Mouse (Mus musculus) MEL (cell line): ENCODE measurements at regions not wholly inside any gene's neighbourhood (a gene's known extent, or its start where the extent isn't known, plus 50 kb on each side); places are given as distances from the start of the nearest gene placed in this dataset.

ENCODE experiments used
- DNase-seq: peaks from one replicate; pipeline ENCODE4 v3.0.0; 2011; ENCODE audit warnings: low read depth, low spot score
- H3K27ac ChIP-seq: 2 replicates; pipeline ENCODE4 v1.5.1; 2012; ENCODE audit warnings: low read depth, mild to moderate bottlenecking, control low read depth, low read length, moderate library complexity; ENCODE audit not compliant: control insufficient read depth
- H3K27me3 ChIP-seq, 2 experiments: fragments of 150-350 bp in 1 of 2; sonication (generic) in 1 of 2; 2 replicates each; pipeline ENCODE4 v1.6.1; 2012; ENCODE audit warnings: low read length in 2 of 2, mild to moderate bottlenecking in 2 of 2, improper control_type of control experiment in 1 of 2, moderate library complexity in 1 of 2; ENCODE audit not compliant: insufficient read depth in 2 of 2, control insufficient read depth in 1 of 2
- H3K36me3 ChIP-seq, 2 experiments: 2 replicates each; pipeline ENCODE4 v1.6.1; 2012 to 2014; ENCODE audit warnings: low read length in 2 of 2, improper control_type of control experiment in 1 of 2, inconsistent platforms in 1 of 2, mild to moderate bottlenecking in 1 of 2; ENCODE audit not compliant: insufficient read depth in 2 of 2, control insufficient read depth in 1 of 2
- H3K4me1 ChIP-seq, 2 experiments: fragments of 150-350 bp in 1 of 2; sonication (generic) in 1 of 2; 2 replicates each; pipeline ENCODE4 v1.6.1; 2012; ENCODE audit warnings: low read length in 2 of 2, improper control_type of control experiment in 1 of 2, mild to moderate bottlenecking in 1 of 2; ENCODE audit not compliant: insufficient read depth in 2 of 2, control insufficient read depth in 1 of 2
- H3K4me3 ChIP-seq, 2 experiments: fragments of 150-350 bp in 1 of 2; sonication (generic) in 1 of 2; 2 replicates each; pipeline ENCODE4 v1.5.1; 2012; ENCODE audit warnings: low read depth in 2 of 2, low read length in 2 of 2, mild to moderate bottlenecking in 2 of 2, moderate library complexity in 2 of 2, control low read depth in 1 of 2, improper control_type of control experiment in 1 of 2; ENCODE audit not compliant: control insufficient read depth in 1 of 2, insufficient read depth in 1 of 2
- H3K79me2 ChIP-seq: 2 replicates; pipeline ENCODE4 v1.6.1; 2012; ENCODE audit warnings: mild to moderate bottlenecking, low read length, moderate library complexity; ENCODE audit not compliant: control insufficient read depth, poor library complexity, insufficient read depth
- H3K9ac ChIP-seq: 2 replicates; pipeline ENCODE4 v1.6.1; 2012; ENCODE audit warnings: low read depth, mild to moderate bottlenecking, control low read depth, low read length, moderate library complexity; ENCODE audit not compliant: control insufficient read depth, poor library complexity, severe bottlenecking
- H3K9me3 ChIP-seq: fragments of 150-350 bp; sonication (generic); replicated peaks from 2 replicates; pipeline ENCODE4 v1.6.1; 2012; ENCODE audit warnings: mild to moderate bottlenecking, low read length, improper control_type of control experiment, moderate library complexity; ENCODE audit not compliant: insufficient read depth
- BHLHE40 ChIP-seq: IDR thresholded peaks from 2 replicates; pipeline ENCODE4 v1.6.1; 2012; ENCODE audit warnings: low read depth, mild to moderate bottlenecking, inconsistent platforms, low read length, improper control_type of control experiment, borderline replicate concordance
- CHD1 ChIP-seq: IDR thresholded peaks from 2 replicates; pipeline ENCODE4 v1.6.1; 2012; ENCODE audit warnings: low read depth, mild to moderate bottlenecking, inconsistent platforms, low read length, improper control_type of control experiment
- CHD2 ChIP-seq: IDR thresholded peaks from 2 replicates; pipeline ENCODE4 v1.6.1; 2011; ENCODE audit warnings: low read length, improper control_type of control experiment
- ELF1 ChIP-seq: IDR thresholded peaks from 2 replicates; pipeline ENCODE4 v1.6.1; 2014; ENCODE audit warnings: low read depth, mild to moderate bottlenecking, inconsistent platforms, low read length, improper control_type of control experiment, moderate library complexity
- EP300 ChIP-seq, 2 experiments: IDR thresholded peaks; 2 replicates each; pipeline ENCODE4 v1.6.1; 2011; ENCODE audit warnings: improper control_type of control experiment in 2 of 2, low read length in 2 of 2, low read depth in 1 of 2, mild to moderate bottlenecking in 1 of 2
- GABPA ChIP-seq: IDR thresholded peaks from 2 replicates; pipeline ENCODE4 v1.6.1; 2012; ENCODE audit warnings: low read depth, mild to moderate bottlenecking, inconsistent platforms, low read length, improper control_type of control experiment, moderate library complexity
- HCFC1 ChIP-seq: IDR thresholded peaks from 2 replicates; pipeline ENCODE4 v1.6.1; 2012; ENCODE audit warnings: low read depth, mild to moderate bottlenecking, inconsistent platforms, low read length, improper control_type of control experiment, moderate library complexity
- JUND ChIP-seq: IDR thresholded peaks from 2 replicates; pipeline ENCODE4 v1.6.1; 2011; ENCODE audit warnings: low read depth, mild to moderate bottlenecking, improper control_type of control experiment, low read length
- MAX ChIP-seq: IDR thresholded peaks from 2 replicates; pipeline ENCODE4 v1.6.1; 2011; ENCODE audit warnings: low read length, improper control_type of control experiment
- MEF2A ChIP-seq: IDR thresholded peaks from 2 replicates; pipeline ENCODE4 v1.6.1; 2014; ENCODE audit warnings: low read depth, mild to moderate bottlenecking, inconsistent platforms, low read length, improper control_type of control experiment; ENCODE audit not compliant: poor library complexity, insufficient replicate concordance, severe bottlenecking; ENCODE audit errors: extremely low read depth
- MXI1 ChIP-seq: IDR thresholded peaks from 2 replicates; pipeline ENCODE4 v1.6.1; 2011; ENCODE audit warnings: mild to moderate bottlenecking, low read depth, low read length, improper control_type of control experiment
- NELFE ChIP-seq: IDR thresholded peaks from 2 replicates; pipeline ENCODE4 v1.6.1; 2011; ENCODE audit warnings: low read depth, low read length, improper control_type of control experiment
- NRF1 ChIP-seq: IDR thresholded peaks from 2 replicates; pipeline ENCODE4 v1.6.1; 2014; ENCODE audit warnings: low read depth, mild to moderate bottlenecking, inconsistent platforms, low read length, improper control_type of control experiment, moderate library complexity; ENCODE audit not compliant: poor library complexity, insufficient read depth, severe bottlenecking
- POLR2A ChIP-seq, 2 experiments: IDR thresholded peaks; 2 replicates each; pipeline ENCODE4 v1.6.1; 2011 to 2012; ENCODE audit warnings: low read length in 2 of 2, mild to moderate bottlenecking in 2 of 2, control low read depth in 1 of 2, improper control_type of control experiment in 1 of 2, low read depth in 1 of 2, moderate library complexity in 1 of 2; ENCODE audit not compliant: control insufficient read depth in 1 of 2, insufficient read depth in 1 of 2, poor library complexity in 1 of 2
- POLR2AphosphoS5 ChIP-seq: IDR thresholded peaks from 2 replicates; pipeline ENCODE4 v1.6.1; 2012; ENCODE audit warnings: low read depth, borderline replicate concordance, mild to moderate bottlenecking, inconsistent platforms, low read length, moderate library complexity, mixed read lengths
- RCOR1 ChIP-seq: IDR thresholded peaks from 2 replicates; pipeline ENCODE4 v1.6.1; 2012; ENCODE audit warnings: low read depth, mild to moderate bottlenecking, inconsistent platforms, low read length, improper control_type of control experiment
- SIN3A ChIP-seq: IDR thresholded peaks from 2 replicates; pipeline ENCODE4 v1.6.1; 2012; ENCODE audit warnings: low read length, improper control_type of control experiment, inconsistent platforms
- SMC3 ChIP-seq: IDR thresholded peaks from 2 replicates; pipeline ENCODE4 v1.6.1; 2011; ENCODE audit warnings: low read depth, low read length, improper control_type of control experiment
- TAL1 ChIP-seq: IDR thresholded peaks from 2 replicates; pipeline ENCODE4 v1.6.1; 2012; ENCODE audit warnings: mild to moderate bottlenecking, inconsistent platforms, low read length, moderate library complexity, mixed read lengths
- USF2 ChIP-seq, 2 experiments: IDR thresholded peaks; 2 replicates each; pipeline ENCODE4 v1.6.1; 2011 to 2012; ENCODE audit warnings: improper control_type of control experiment in 2 of 2, low read length in 2 of 2, borderline replicate concordance in 1 of 2, inconsistent platforms in 1 of 2, low read depth in 1 of 2, mild to moderate bottlenecking in 1 of 2; ENCODE audit not compliant: insufficient read depth in 1 of 2
- ZC3H11A ChIP-seq: IDR thresholded peaks from 2 replicates; pipeline ENCODE4 v1.6.1; 2012; ENCODE audit warnings: low read depth, mild to moderate bottlenecking, inconsistent platforms, low read length, improper control_type of control experiment
- ZKSCAN1 ChIP-seq: IDR thresholded peaks from 2 replicates; pipeline ENCODE4 v1.6.1; 2012; ENCODE audit warnings: low read depth, mild to moderate bottlenecking, inconsistent platforms, low read length, improper control_type of control experiment, moderate library complexity

DNA sequence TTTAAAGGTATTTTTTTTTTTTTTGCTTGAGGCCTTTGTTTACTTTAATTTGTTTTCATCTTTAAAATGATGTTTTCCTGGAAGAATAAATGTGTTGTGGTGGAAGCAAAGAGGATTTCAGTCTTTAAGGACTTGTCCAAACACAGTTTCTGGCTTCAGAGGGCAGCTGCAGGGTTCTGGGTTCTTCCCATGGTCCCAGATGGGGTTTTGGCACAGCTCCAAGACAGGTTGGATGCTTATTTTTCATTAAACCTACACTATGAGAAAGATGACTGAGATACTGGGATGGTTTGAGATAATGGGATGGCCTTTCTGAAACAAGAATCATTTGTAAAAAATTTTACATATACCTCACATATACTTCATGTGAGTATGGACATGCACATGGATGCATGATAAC lies 234.7 kb upstream of the Sphkap start:
- TF ChIP-seq SMC3 (no peak), ZKSCAN1 (no peak), BHLHE40 (no peak), HCFC1 (no peak), MXI1 (no peak), ELF1 (no peak), GABPA (no peak), EP300 (IDR thresholded peaks at IDR 0.05; ENCODE audit: low read depth in 1 of 2, low read length in 2 of 2) (no peak), POLR2A (IDR thresholded peaks at IDR 0.05; ENCODE audit: control insufficient read depth in 1 of 2, insufficient read depth in 1 of 2, low read depth in 1 of 2, low read length in 2 of 2, poor library complexity in 1 of 2) (no peak), MEF2A (no peak), RCOR1 (no peak), ZC3H11A (no peak), SIN3A (no peak), JUND (no peak), POLR2AphosphoS5 (no peak), MAX (no peak)
- no peak overlapping the region for H3K4me3 ChIP-seq
- no peaks in the 10 kb centered on the region for H3K36me3 ChIP-seq
- no peak overlapping the region for H3K9ac ChIP-seq
- H3K4me1 ChIP-seq, result no peaks in the 10 kb centered on the region
- DNase-seq, result no peak
- no peaks in the 10 kb centered on the region for H3K9me3 ChIP-seq
- no peaks in the 10 kb centered on the region for H3K27me3 ChIP-seq
- H3K79me2 ChIP-seq, result no peaks in the 10 kb centered on the region
- H3K27ac ChIP-seq, result no peak overlapping the region

DNA sequence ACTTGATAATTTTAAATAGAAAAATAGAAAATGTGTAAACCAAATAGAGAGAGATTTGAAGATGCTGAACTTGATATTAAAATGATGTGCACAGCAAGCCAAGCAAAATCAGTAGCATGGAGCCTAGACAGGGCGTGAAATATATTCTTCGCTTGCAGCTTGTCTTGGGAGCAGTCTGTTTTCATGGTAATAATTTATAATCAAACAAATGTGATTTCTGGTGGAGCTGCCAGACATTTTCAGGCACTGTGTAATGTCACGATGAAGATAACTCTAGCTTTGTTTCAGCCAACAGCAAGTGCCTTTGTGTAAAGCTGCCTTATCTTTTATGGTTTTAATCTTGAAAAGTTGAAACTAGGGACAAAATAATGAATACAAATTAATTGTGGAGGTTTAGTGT lies 228.1 kb upstream of the Sphkap start:
- Histone ChIP-seq H3K79me2 (no peaks in the 10 kb centered on the region), H3K27ac (no peak overlapping the region), H3K4me3 (no peak overlapping the region), H3K27me3 (no peaks in the 10 kb centered on the region; a peak in 1 of 4 replicates), H3K36me3 (no peaks in the 10 kb centered on the region), H3K9ac (no peak overlapping the region), H3K4me1 (no peaks in the 10 kb centered on the region), H3K9me3 (no peaks in the 10 kb centered on the region)
- TF ChIP-seq CHD2, result no peak
- no peak for TF ChIP-seq HCFC1
- TF ChIP-seq CHD1, result no peak
- no peak for TF ChIP-seq NRF1
- no peak for TF ChIP-seq JUND
- no peak for TF ChIP-seq NELFE
- TF ChIP-seq EP300 (IDR thresholded peaks at IDR 0.05; ENCODE audit: low read depth in 1 of 2, low read length in 2 of 2), result no peak
- no peak for TF ChIP-seq TAL1
- no peak for TF ChIP-seq USF2 (IDR thresholded peaks at IDR 0.05; ENCODE audit: borderline replicate concordance in 1 of 2, insufficient read depth in 1 of 2, low read depth in 1 of 2, low read length in 2 of 2)
- DNase-seq, result no peak
